Mouse (Mus musculus) spleen, adult 12 weeks (tissue): ENCODE data around the gene Lama4.

Experiments used
- DNase-seq: peaks from one replicate; pipeline ENCODE4 v3.0.0; 2022; ENCODE audit warnings: low spot score

Lama4 gene

DNA sequence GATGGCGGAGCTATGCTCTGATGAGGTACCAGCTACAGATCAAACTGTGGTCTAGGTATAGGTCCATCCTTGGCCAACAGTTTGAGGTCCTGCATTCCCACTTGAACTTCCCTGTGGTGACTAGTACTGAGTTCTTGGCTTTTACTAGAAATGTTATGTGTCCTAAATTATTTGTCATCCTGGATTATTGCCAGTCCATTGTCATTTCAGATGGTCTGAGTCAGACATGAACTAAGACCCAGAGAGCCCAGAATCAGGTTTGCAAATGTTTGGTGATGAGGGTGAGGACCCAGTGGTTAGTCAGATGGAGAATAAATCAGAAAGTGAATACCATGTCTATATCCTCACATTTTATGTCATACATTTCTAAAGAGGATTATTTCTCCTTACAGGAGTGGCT lies 192.0 kb downstream of the Lama4 start:
- DNase-seq, result no peak

DNA sequence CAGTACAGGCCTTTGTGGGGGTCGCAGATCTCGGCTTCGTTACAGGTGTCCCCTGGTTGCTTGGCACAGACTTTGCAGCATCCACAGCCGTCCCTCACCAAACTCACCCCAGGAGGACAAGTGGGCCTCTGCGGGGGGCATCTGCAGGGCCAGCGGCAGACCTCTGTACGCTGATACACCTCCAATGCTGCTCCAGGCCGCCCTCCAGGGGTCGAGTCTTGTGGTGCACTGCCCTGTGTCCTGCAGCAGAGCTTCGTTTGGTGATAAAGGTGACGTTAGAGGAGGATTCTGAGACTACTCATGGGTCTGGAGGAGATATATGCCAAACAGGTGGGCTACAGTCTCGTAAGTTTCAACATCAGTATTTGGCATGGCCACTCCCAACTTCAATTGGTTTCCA lies 193.0 kb downstream of the Lama4 start:
- no peak for DNase-seq
